Mouse (Mus musculus) myocyte (in vitro differentiated cells): ENCODE results near the gene Cmya5.

Experiments
- CEBPB ChIP-seq: IDR thresholded peaks from 2 replicates; pipeline ENCODE4 v1.6.1; 2011; ENCODE audit warnings: mild to moderate bottlenecking, moderate library complexity; ENCODE audit not compliant: poor library complexity, insufficient read depth, severe bottlenecking
- POLR2A ChIP-seq: IDR thresholded peaks from one replicate; pipeline ENCODE4 v1.6.1; 2011; ENCODE audit warnings: low read depth, mild to moderate bottlenecking, control low read depth, moderate library complexity; ENCODE audit not compliant: insufficient read length
- USF1 ChIP-seq: IDR thresholded peaks from one replicate; pipeline ENCODE4 v1.6.1; 2011; ENCODE audit warnings: low read depth, mild to moderate bottlenecking, control low read depth, moderate library complexity

DNA sequence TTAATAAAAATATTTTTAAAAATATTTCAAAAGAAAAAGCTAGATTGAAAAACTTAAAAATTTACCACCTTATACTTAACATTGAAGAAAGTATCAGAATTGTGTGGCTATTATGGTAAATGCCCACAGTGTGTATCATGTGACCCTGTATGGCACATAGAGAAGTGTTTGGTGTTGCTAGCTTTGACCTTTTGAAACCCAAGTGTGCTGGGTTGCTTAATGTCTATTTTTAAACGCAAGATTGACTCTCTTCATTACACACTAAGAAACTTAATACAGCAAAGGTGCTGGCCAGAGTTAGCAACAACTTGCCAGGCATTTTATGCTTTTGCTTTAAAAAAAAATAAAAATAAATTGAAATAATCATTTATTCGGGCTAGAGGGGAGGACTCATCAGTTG is 9.0 kb downstream of the Cmya5 start:
- peak; percentile 20 for TF ChIP-seq USF1
- no peak for TF ChIP-seq POLR2A
- TF ChIP-seq CEBPB, result no peak
